Mouse (Mus musculus): ENCODE data around the gene Crtac1. TPM values are rescaled to one million over a fixed set of nuclear protein-coding genes. Genes with fewer than 3 reads are reported as not detected.

The Crtac1 gene
- polyA plus RNA-seq, 1 experiment from 2014 or later, result 15.4 TPM

GRCm38 (mm10) chr19:42380981-42381373 lies 50.6 kb downstream of the Crtac1 start:
- peak; percentile 61; the same call in 1 of the 2 replicates for ATAC-seq (ENCODE audit: low FRiP score, low TSS enrichment)

GRCm38 (mm10) chr19:42380321-42380980 lies 51.1 kb downstream of the Crtac1 start:
- H3K4me3 ChIP-seq (replicated peaks; ENCODE audit: low read depth, low read length), result peak overlapping the region; percentile 26
- H3K9me3 ChIP-seq (ENCODE audit: control insufficient read depth, low read length), result no peaks in the 10 kb centered on the region
- peaks cover 25% of the 10 kb centered on the region for H3K4me1 ChIP-seq (ENCODE audit: control insufficient read depth, insufficient read depth, low read length)
- peak overlapping the region; percentile 45 for H3K9ac ChIP-seq (replicated peaks; ENCODE audit: low read length)
- peak; percentile 53; the same call in 1 of the 2 replicates for ATAC-seq (ENCODE audit: low FRiP score, low TSS enrichment)
- WGBS, result 1% methylated on average over 23 of the region's 26 CpGs
- peak overlapping the region; percentile 51 for H3K4me2 ChIP-seq (ENCODE audit: low read length)
- peak; percentile 75 for DNase-seq
- H3K36me3 ChIP-seq (ENCODE audit: control insufficient read depth, insufficient read depth, low read length), result no peaks in the 10 kb centered on the region
- 0 out of 2 replicates have a peak, but pooled peaks cover 4% of the 10 kb centered on the region for H3K27me3 ChIP-seq (ENCODE audit: control insufficient read depth, insufficient read depth, low read length)
- H3K27ac ChIP-seq (replicated peaks; ENCODE audit: low read depth, low read length), result peak overlapping the region; percentile 69

More at GRCm38 (mm10) chr19:42380981-42381373, 50.6 kb downstream of the Crtac1 start:
- no peaks in the 10 kb centered on the region for H3K36me3 ChIP-seq (ENCODE audit: control insufficient read depth, insufficient read depth, low read length)
- peak overlapping the region; percentile 26 for H3K4me3 ChIP-seq (replicated peaks; ENCODE audit: low read depth, low read length)
- peak overlapping the region; percentile 51 for H3K4me2 ChIP-seq (ENCODE audit: low read length)
- WGBS, result 3% methylated on average over 13 of the region's 13 CpGs
- H3K4me1 ChIP-seq (ENCODE audit: control insufficient read depth, insufficient read depth, low read length), result peaks cover 30% of the 10 kb centered on the region
- no peaks in the 10 kb centered on the region for H3K9me3 ChIP-seq (ENCODE audit: control insufficient read depth, low read length)
- H3K9ac ChIP-seq (replicated peaks; ENCODE audit: low read length), result peak overlapping the region; percentile 45
- DNase-seq, result peak; percentile 62
- H3K27me3 ChIP-seq (ENCODE audit: control insufficient read depth, insufficient read depth, low read length), result 0 out of 2 replicates have a peak, but pooled peaks cover 4% of the 10 kb centered on the region
- H3K27ac ChIP-seq (replicated peaks; ENCODE audit: low read depth, low read length), result peak overlapping the region; percentile 69

DNA sequence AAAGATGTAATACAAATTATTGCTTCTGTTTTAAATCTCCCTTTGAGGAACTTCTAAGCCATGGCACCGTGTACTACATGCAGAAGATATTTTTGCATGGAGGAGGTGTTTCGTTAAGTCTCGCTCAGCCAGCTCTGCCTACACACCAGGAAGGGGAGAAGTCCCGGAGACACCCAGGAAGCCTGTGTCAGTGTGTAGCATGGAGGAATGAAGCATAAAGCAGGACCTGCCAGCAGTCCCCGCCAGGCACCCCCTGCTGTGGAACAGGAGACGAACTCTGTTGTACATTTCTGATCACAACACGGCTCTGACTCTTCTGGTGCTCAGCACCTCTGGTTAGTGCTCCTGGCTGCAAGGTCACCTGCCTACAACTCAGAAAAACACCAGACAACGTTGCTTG lies 51.8 kb downstream of the Crtac1 start:
- Histone ChIP-seq H3K27me3 (ENCODE audit: control insufficient read depth, insufficient read depth, low read length) (0 out of 2 replicates have a peak, but pooled peaks cover 4% of the 10 kb centered on the region), H3K9ac (replicated peaks; ENCODE audit: low read length) (no peak overlapping the region), H3K36me3 (ENCODE audit: control insufficient read depth, insufficient read depth, low read length) (no peaks in the 10 kb centered on the region), H3K4me2 (ENCODE audit: low read length) (no peak overlapping the region), H3K4me3 (replicated peaks; ENCODE audit: low read depth, low read length) (no peak overlapping the region), H3K9me3 (ENCODE audit: control insufficient read depth, low read length) (no peaks in the 10 kb centered on the region), H3K27ac (replicated peaks; ENCODE audit: low read depth, low read length) (no peak overlapping the region), H3K4me1 (ENCODE audit: control insufficient read depth, insufficient read depth, low read length) (peaks cover 19% of the 10 kb centered on the region)
- no peak for ATAC-seq (ENCODE audit: low FRiP score, low TSS enrichment)
- no peak for DNase-seq
- WGBS, result 50% methylated on average over 8 of the region's 8 CpGs

GRCm38 (mm10) chr19:42377206-42377605 lies 54.4 kb downstream of the Crtac1 start:
- H3K4me3 ChIP-seq (replicated peaks; ENCODE audit: low read depth, low read length), result no peak overlapping the region
- no peak for ATAC-seq (ENCODE audit: low FRiP score, low TSS enrichment)
- WGBS, result 89% methylated on average over 3 of the region's 3 CpGs

DNA sequence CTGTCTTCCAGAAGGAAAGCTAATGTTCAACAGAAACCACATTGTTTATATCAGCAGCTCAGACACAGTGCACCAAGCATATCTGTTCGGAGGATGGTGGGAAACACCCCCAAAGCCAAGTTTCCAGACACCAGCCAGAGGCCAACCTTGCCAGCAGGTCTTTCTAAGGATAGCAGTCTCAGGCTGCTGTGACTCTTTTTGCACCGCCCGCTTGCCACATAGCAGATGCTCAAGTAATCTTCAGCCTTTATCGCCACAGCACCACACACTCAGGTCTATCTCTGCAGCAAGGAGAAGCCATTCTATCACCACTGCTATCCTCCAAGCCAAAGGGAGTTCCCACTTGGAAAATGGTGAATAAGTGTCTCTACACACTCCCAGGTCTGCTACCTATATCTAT lies 68.0 kb downstream of the Crtac1 start:
- H3K4me1 ChIP-seq (ENCODE audit: control insufficient read depth, insufficient read depth, low read length), result 0 out of 2 replicates have a peak, but pooled peaks cover 3% of the 10 kb centered on the region
- DNase-seq, result no peak
- WGBS, result 97% methylated on average over 4 of the region's 4 CpGs
- H3K9ac ChIP-seq (replicated peaks; ENCODE audit: low read length), result no peak overlapping the region
- ATAC-seq (ENCODE audit: low FRiP score, low TSS enrichment), result no peak
- H3K4me3 ChIP-seq (replicated peaks; ENCODE audit: low read depth, low read length), result no peak overlapping the region
- no peak overlapping the region for H3K27ac ChIP-seq (replicated peaks; ENCODE audit: low read depth, low read length)
- H3K4me2 ChIP-seq (ENCODE audit: low read length), result no peak overlapping the region
- no peaks in the 10 kb centered on the region for H3K9me3 ChIP-seq (ENCODE audit: control insufficient read depth, low read length)
- no peaks in the 10 kb centered on the region for H3K36me3 ChIP-seq (ENCODE audit: control insufficient read depth, insufficient read depth, low read length)
- no peaks in the 10 kb centered on the region for H3K27me3 ChIP-seq (ENCODE audit: control insufficient read depth, insufficient read depth, low read length)

More at GRCm38 (mm10) chr19:42377206-42377605, 54.4 kb downstream of the Crtac1 start:
- Histone ChIP-seq H3K4me1 (ENCODE audit: control insufficient read depth, insufficient read depth, low read length) (peaks cover 15% of the 10 kb centered on the region; the same call in 1 of the 2 replicates), H3K4me2 (ENCODE audit: low read length) (no peak overlapping the region), H3K36me3 (ENCODE audit: control insufficient read depth, insufficient read depth, low read length) (no peaks in the 10 kb centered on the region), H3K27ac (replicated peaks; ENCODE audit: low read depth, low read length) (no peak overlapping the region), H3K9ac (replicated peaks; ENCODE audit: low read length) (no peak overlapping the region), H3K27me3 (ENCODE audit: control insufficient read depth, insufficient read depth, low read length) (0 out of 2 replicates have a peak, but pooled peaks cover 4% of the 10 kb centered on the region), H3K9me3 (ENCODE audit: control insufficient read depth, low read length) (no peaks in the 10 kb centered on the region)
- DNase-seq, result no peak

DNA sequence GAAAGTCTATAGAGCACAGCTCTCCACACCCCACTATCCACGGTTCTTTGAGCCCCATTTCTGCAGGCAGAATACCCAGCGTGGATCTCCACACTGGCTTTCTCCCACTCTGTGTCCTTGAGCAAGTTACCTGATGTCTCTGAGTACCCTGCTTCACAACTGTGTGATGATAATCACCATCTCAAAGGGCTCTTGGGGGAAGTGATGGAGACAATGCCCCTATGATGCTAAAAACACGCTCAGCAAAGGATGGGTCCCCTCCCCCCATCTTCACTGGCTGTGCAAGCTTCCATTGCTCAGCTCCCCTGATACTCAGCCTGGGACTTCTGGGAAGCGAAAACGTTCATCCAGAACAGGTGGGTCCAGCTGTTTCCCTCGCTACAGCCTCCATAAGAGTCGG lies 73.2 kb downstream of the Crtac1 start:
- H3K4me2 ChIP-seq (ENCODE audit: low read length), result no peak overlapping the region
- ATAC-seq (ENCODE audit: low FRiP score, low TSS enrichment), result no peak
- H3K4me3 ChIP-seq (replicated peaks; ENCODE audit: low read depth, low read length), result no peak overlapping the region
- H3K9ac ChIP-seq (replicated peaks; ENCODE audit: low read length), result no peak overlapping the region
- H3K27ac ChIP-seq (replicated peaks; ENCODE audit: low read depth, low read length), result no peak overlapping the region
- no peaks in the 10 kb centered on the region for H3K27me3 ChIP-seq (ENCODE audit: control insufficient read depth, insufficient read depth, low read length)
- WGBS, result 50% methylated on average over 7 of the region's 7 CpGs
- H3K9me3 ChIP-seq (ENCODE audit: control insufficient read depth, low read length), result no peaks in the 10 kb centered on the region
- H3K4me1 ChIP-seq (ENCODE audit: control insufficient read depth, insufficient read depth, low read length), result 0 out of 2 replicates have a peak, but pooled peaks cover 5% of the 10 kb centered on the region
- no peak for DNase-seq
- no peaks in the 10 kb centered on the region for H3K36me3 ChIP-seq (ENCODE audit: control insufficient read depth, insufficient read depth, low read length)

DNA sequence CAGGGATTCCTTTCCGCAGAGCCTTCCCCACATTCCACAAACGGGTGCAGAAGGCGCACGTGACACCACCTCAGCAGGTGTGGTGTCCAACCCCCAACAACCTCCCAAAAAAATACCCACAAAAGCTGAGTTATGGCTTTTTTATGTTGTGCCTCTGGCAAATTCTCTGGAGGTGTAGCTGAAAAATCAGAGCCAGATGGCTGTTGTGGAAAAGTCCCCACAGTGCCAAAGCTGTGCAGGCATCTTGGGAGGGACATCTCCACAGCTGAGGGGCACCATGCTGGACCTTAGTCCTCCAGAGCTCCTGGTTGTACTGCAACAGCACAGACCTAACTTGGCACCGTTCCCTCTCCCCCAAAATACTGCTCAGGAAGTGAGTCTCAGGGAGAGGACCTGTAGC lies 74.7 kb downstream of the Crtac1 start:
- H3K27me3 ChIP-seq (ENCODE audit: control insufficient read depth, insufficient read depth, low read length), result no peaks in the 10 kb centered on the region
- DNase-seq (no peak), ATAC-seq (ENCODE audit: low FRiP score, low TSS enrichment) (no peak)
- H3K9me3 ChIP-seq (ENCODE audit: control insufficient read depth, low read length), result no peaks in the 10 kb centered on the region
- H3K36me3 ChIP-seq (ENCODE audit: control insufficient read depth, insufficient read depth, low read length), result no peaks in the 10 kb centered on the region
- no peak overlapping the region for H3K27ac ChIP-seq (replicated peaks; ENCODE audit: low read depth, low read length)
- no peak overlapping the region for H3K4me2 ChIP-seq (ENCODE audit: low read length)
- no peak overlapping the region for H3K4me3 ChIP-seq (replicated peaks; ENCODE audit: low read depth, low read length)
- 87% methylated on average over 5 of the region's 5 CpGs for WGBS
- H3K9ac ChIP-seq (replicated peaks; ENCODE audit: low read length), result no peak overlapping the region
- H3K4me1 ChIP-seq (ENCODE audit: control insufficient read depth, insufficient read depth, low read length), result 0 out of 2 replicates have a peak, but pooled peaks cover 5% of the 10 kb centered on the region

- Histone ChIP-seq H3K4me3 (replicated peaks; ENCODE audit: low read depth, low read length) (no peak overlapping the region), H3K4me2 (ENCODE audit: low read length) (no peak overlapping the region), H3K4me1 (ENCODE audit: control insufficient read depth, insufficient read depth, low read length) (0 out of 2 replicates have a peak, but pooled peaks cover 5% of the 10 kb centered on the region), H3K27ac (replicated peaks; ENCODE audit: low read depth, low read length) (no peak overlapping the region), H3K27me3 (ENCODE audit: control insufficient read depth, insufficient read depth, low read length) (no peaks in the 10 kb centered on the region), H3K9me3 (ENCODE audit: control insufficient read depth, low read length) (no peaks in the 10 kb centered on the region), H3K36me3 (ENCODE audit: control insufficient read depth, insufficient read depth, low read length) (no peaks in the 10 kb centered on the region), H3K9ac (replicated peaks; ENCODE audit: low read length) (no peak overlapping the region)
- no peak for ATAC-seq (ENCODE audit: low FRiP score, low TSS enrichment)
- 93% methylated on average over 16 of the region's 16 CpGs for WGBS
- no peak for DNase-seq
Observed at GRCm38 (mm10) chr19:42355476-42355875, 76.1 kb downstream of the Crtac1 start.

DNA sequence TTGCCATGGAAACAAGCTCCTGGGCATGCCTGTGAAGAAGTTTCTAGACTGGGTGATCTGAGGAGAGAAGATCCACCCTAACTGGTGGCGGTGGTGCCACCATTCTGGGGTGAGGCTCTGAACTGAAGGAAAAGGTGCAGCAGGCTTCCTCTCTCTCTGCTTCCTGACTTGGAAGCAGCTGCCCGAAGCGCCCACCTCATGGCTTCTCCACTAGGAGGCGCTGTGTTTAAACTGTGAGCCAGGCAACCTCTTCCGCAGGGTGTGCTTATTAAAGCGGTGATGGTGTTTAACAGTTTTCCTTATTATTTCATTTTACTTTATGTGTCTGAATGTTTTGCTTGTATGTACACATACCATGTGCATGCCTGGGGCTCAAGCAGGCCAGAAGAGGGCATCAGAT lies 90.4 kb downstream of the Crtac1 start:
- Histone ChIP-seq H3K27ac (replicated peaks; ENCODE audit: low read depth, low read length) (no peak overlapping the region), H3K4me3 (replicated peaks; ENCODE audit: low read depth, low read length) (no peak overlapping the region), H3K9me3 (ENCODE audit: control insufficient read depth, low read length) (no peaks in the 10 kb centered on the region), H3K36me3 (ENCODE audit: control insufficient read depth, insufficient read depth, low read length) (no peaks in the 10 kb centered on the region), H3K9ac (replicated peaks; ENCODE audit: low read length) (no peak overlapping the region), H3K27me3 (ENCODE audit: control insufficient read depth, insufficient read depth, low read length) (no peaks in the 10 kb centered on the region), H3K4me2 (ENCODE audit: low read length) (no peak overlapping the region), H3K4me1 (ENCODE audit: control insufficient read depth, insufficient read depth, low read length) (no peaks in the 10 kb centered on the region)
- DNase-seq, result peak; percentile 53
- WGBS, result 46% methylated on average over 6 of the region's 6 CpGs
- ATAC-seq (ENCODE audit: low FRiP score, low TSS enrichment), result no peak
